Mouse (Mus musculus) liver, embryonic 14.5 days (tissue): Measurements from ENCODE around the gene Mrpl20. TPM values are rescaled to one million over a fixed set of nuclear protein-coding genes. Genes with fewer than 3 reads are reported as not detected.

Experiments
- ATAC-seq: fragments of 200-750 bp; cut with Nextera tagmentation; 2 replicates; pipeline ENCODE4 v1.8.0; 2017; ENCODE audit warnings: moderate number of reproducible peaks, mild to moderate bottlenecking, moderate library complexity; ENCODE audit not compliant: insufficient read depth
- DNase-seq, 3 experiments: peaks; one replicate each; pipeline ENCODE4 v3.0.0-alpha.2; 2012 to 2013; ENCODE audit warnings: low read depth in 3 of 3, low spot score in 3 of 3
- H3K27ac ChIP-seq: fragments of 300-500 bp; sonication (generic); 2 replicates; pipeline ENCODE4 v1.5.1; 2014; ENCODE audit warnings: moderate library complexity, mild to moderate bottlenecking, control low read depth, inconsistent platforms
- H3K27me3 ChIP-seq: fragments of 300-500 bp; sonication (generic); 2 replicates; pipeline ENCODE4 v1.6.1; 2014; ENCODE audit warnings: mild to moderate bottlenecking, low read length, moderate library complexity; ENCODE audit not compliant: control insufficient read depth, insufficient read depth
- H3K36me3 ChIP-seq: fragments of 300-500 bp; sonication (generic); replicated peaks from 2 replicates; pipeline ENCODE4 v1.6.1; 2014; ENCODE audit warnings: low read depth; ENCODE audit not compliant: control insufficient read depth, insufficient read depth
- H3K4me1 ChIP-seq, 2 experiments: fragments of 200-500 bp in 1 of 2; fragments of 300-500 bp in 1 of 2; sonication (generic) in 1 of 2; replicated peaks; 2 replicates each; pipeline ENCODE4 v1.6.1; 2012 to 2014; ENCODE audit warnings: antibody characterized with exemption in 1 of 2, inconsistent platforms in 1 of 2, low read length in 1 of 2; ENCODE audit not compliant: control insufficient read depth in 2 of 2, insufficient read depth in 2 of 2
- H3K4me2 ChIP-seq: fragments of 300-500 bp; sonication (generic); 2 replicates; pipeline ENCODE4 v1.6.1; 2014; ENCODE audit warnings: low read depth, mild to moderate bottlenecking, control low read depth, moderate library complexity
- H3K4me3 ChIP-seq, 2 experiments: fragments of 200-500 bp in 1 of 2; fragments of 300-500 bp in 1 of 2; sonication (generic) in 1 of 2; 2 replicates each; pipeline ENCODE4 v1.5.1; 2012 to 2014; ENCODE audit warnings: low read depth in 2 of 2, low read length in 2 of 2, mild to moderate bottlenecking in 2 of 2, control low read depth in 1 of 2, inconsistent platforms in 1 of 2, moderate library complexity in 1 of 2; ENCODE audit not compliant: insufficient read depth in 1 of 2
- H3K9ac ChIP-seq: fragments of 300-500 bp; sonication (generic); replicated peaks from 2 replicates; pipeline ENCODE4 v1.6.1; 2014; ENCODE audit warnings: mild to moderate bottlenecking, control low read depth, moderate library complexity
- H3K9me3 ChIP-seq: fragments of 300-500 bp; sonication (generic); 2 replicates; pipeline ENCODE4 v1.6.1; 2016; ENCODE audit warnings: low read length, mixed read lengths; ENCODE audit not compliant: control insufficient read depth
- CTCF ChIP-seq: IDR thresholded peaks from 2 replicates; pipeline ENCODE4 v1.5.1; 2016; ENCODE audit warnings: antibody characterized with exemption, low read depth, control low read depth
- EP300 ChIP-seq: IDR thresholded peaks from 2 replicates; pipeline ENCODE4 v1.6.1; 2016; ENCODE audit warnings: antibody characterized with exemption, low read depth
- WGBS: fragments of 180-500 bp; shearing (Covaris S2); extraction: QIAGEN DNeasy Blood & Tissue Kit; methylation state at CpG from one replicate; pipeline ENCODE4 v1.1.7; 2014; ENCODE audit not compliant: insufficient replicate concordance; 5-methylcytosine and 5-hydroxymethylcytosine counted together
- microRNA-seq: library from miRNA; unstranded; fragments of <30 nt; microRNA quantifications from one replicate; pipeline ENCODE4, GENCODE M21; 2016
- polyA plus RNA-seq, 2 experiments: library from polyadenylated mRNA; depleted of rRNA in 1 of 2; stranded (reverse) in 1 of 2; unstranded in 1 of 2; fragments of >200 nt; fragmentation: Nextera tagmentation in 1 of 2; extraction: Ambion mirVana in 1 of 2; gene quantifications; 2 replicates each; pipeline versions ENCODE4 v1.2.1 to v1.2.3; 2012 to 2014

The Mrpl20 gene
- polyA plus RNA-seq, 2 experiments = 62.8 to 200 TPM

GRCm38 (mm10) chr4:155853421-155853820, 50.7 kb downstream of the Mrpl20 start:
- H3K9me3 ChIP-seq = no peaks in the 10 kb centered on the region
- DNase-seq = no peak
- TF ChIP-seq EP300 (no peak), CTCF (no peak)
- no peak for ATAC-seq
- H3K4me1 ChIP-seq = peaks cover 5 to 11% of the 10 kb centered on the region in 2 experiments; a peak in 2 of 4 replicates
- H3K27ac ChIP-seq = no peak overlapping the region
- H3K4me2 ChIP-seq = no peak overlapping the region
- WGBS = 81% methylated on average over 9 of the region's 9 CpGs
- H3K9ac ChIP-seq = no peak overlapping the region
- no peaks in the 10 kb centered on the region for H3K27me3 ChIP-seq
- H3K4me3 ChIP-seq = no peak overlapping the region
- H3K36me3 ChIP-seq = peaks cover 6% of the 10 kb centered on the region

GRCm38 (mm10) chr4:155854991-155855390, 52.3 kb downstream of the Mrpl20 start:
- Histone ChIP-seq H3K4me1 (0 out of 4 replicates have a peak, but pooled peaks cover 0 to 3% of the 10 kb centered on the region in 2 experiments), H3K9ac (no peak overlapping the region), H3K4me3 (no peak overlapping the region), H3K27ac (no peak overlapping the region), H3K4me2 (no peak overlapping the region), H3K36me3 (peaks cover 6% of the 10 kb centered on the region), H3K27me3 (no peaks in the 10 kb centered on the region), H3K9me3 (no peaks in the 10 kb centered on the region)
- no peak for DNase-seq
- WGBS = 90% methylated on average over 12 of the region's 12 CpGs
- no peak for ATAC-seq
- TF ChIP-seq EP300 (no peak), CTCF (no peak)

- no peak for ATAC-seq
- H3K27ac ChIP-seq = no peak overlapping the region
- no peak overlapping the region for H3K4me2 ChIP-seq
- WGBS = 75% methylated on average over 12 of the region's 12 CpGs
- TF ChIP-seq EP300 = no peak
- no peak for TF ChIP-seq CTCF
- H3K9ac ChIP-seq = no peak overlapping the region
- no peaks in the 10 kb centered on the region for H3K9me3 ChIP-seq
- H3K4me3 ChIP-seq = no peak overlapping the region
- H3K27me3 ChIP-seq = no peaks in the 10 kb centered on the region
- no peak for DNase-seq
- H3K4me1 ChIP-seq = 0 out of 4 replicates have a peak, but pooled peaks cover 0 to 3% of the 10 kb centered on the region in 2 experiments
- H3K36me3 ChIP-seq = peaks cover 6% of the 10 kb centered on the region
Observed at GRCm38 (mm10) chr4:155856071-155856470, 53.4 kb downstream of the Mrpl20 start.

GRCm38 (mm10) chr4:155856881-155857280, 54.2 kb downstream of the Mrpl20 start:
- Histone ChIP-seq H3K4me2 (0 out of 2 replicates have a peak overlapping the region, but pooled peaks have one; percentile 1), H3K27me3 (no peaks in the 10 kb centered on the region), H3K36me3 (peaks cover 6% of the 10 kb centered on the region), H3K9me3 (no peaks in the 10 kb centered on the region), H3K27ac (no peak overlapping the region), H3K4me1 (0 out of 4 replicates have a peak, but pooled peaks cover 0 to 3% of the 10 kb centered on the region in 2 experiments), H3K9ac (no peak overlapping the region), H3K4me3 (no peak overlapping the region)
- WGBS = 40% methylated on average over 3 of the region's 3 CpGs
- TF ChIP-seq EP300 (no peak), CTCF (no peak)
- ATAC-seq (peak; percentile 39; the same call in 1 of the 2 replicates), DNase-seq (no peak)

- peaks cover 6% of the 10 kb centered on the region for H3K36me3 ChIP-seq
- H3K4me2 ChIP-seq = no peak overlapping the region
- WGBS = 39% methylated on average over 13 of the region's 13 CpGs
- no peak overlapping the region for H3K27ac ChIP-seq
- no peaks in the 10 kb centered on the region for H3K27me3 ChIP-seq
- TF ChIP-seq CTCF = no peak
- no peak for TF ChIP-seq EP300
- no peak overlapping the region for H3K9ac ChIP-seq
- H3K4me1 ChIP-seq = 0 out of 4 replicates have a peak, but pooled peaks cover 0 to 3% of the 10 kb centered on the region in 2 experiments
- DNase-seq (peak in 1 of 3 experiments; percentile 43), ATAC-seq (no peak)
- no peak overlapping the region for H3K4me3 ChIP-seq
- no peaks in the 10 kb centered on the region for H3K9me3 ChIP-seq
Observed at GRCm38 (mm10) chr4:155859318-155859717, 56.6 kb downstream of the Mrpl20 start.

Small RNA genes lying within 50 kb of the gene (microRNA-seq; reads per million reads assigned to microRNA genes)
- not detected for gene Gm27743

Other genes starting within 250 kb of the Mrpl20 start
- 32.0 and 32.2 TPM in 2 replicates for gene Nadk, start 240.5 kb upstream of the Mrpl20 start, polyA plus RNA-seq (2012; rRNA removed)
- 40.2 and 48.4 TPM in 2 replicates for gene Nadk, start 240.5 kb upstream of the Mrpl20 start, polyA plus RNA-seq (2014; fragmentation: Nextera tagmentation; extraction: Ambion mirVana)
- gene Slc35e2, start 201.5 kb upstream of the Mrpl20 start, polyA plus RNA-seq (2012; rRNA removed) = 4.1 and 4.2 TPM in 2 replicates
- gene Slc35e2, start 201.5 kb upstream of the Mrpl20 start, polyA plus RNA-seq (2014; fragmentation: Nextera tagmentation; extraction: Ambion mirVana) = 6.7 and 7.9 TPM in 2 replicates
- 12.6 and 21.4 TPM in 2 replicates for gene Cdk11b, start 178.0 kb upstream of the Mrpl20 start, polyA plus RNA-seq (2012; rRNA removed)
- gene Cdk11b, start 178.0 kb upstream of the Mrpl20 start, polyA plus RNA-seq (2014; fragmentation: Nextera tagmentation; extraction: Ambion mirVana) = 16.3 and 19.4 TPM in 2 replicates
- gene Gm10563, start 157.5 kb upstream of the Mrpl20 start, polyA plus RNA-seq (2012; rRNA removed) = not detected in 2 replicates
- not detected in 2 replicates for gene Gm10563, start 157.5 kb upstream of the Mrpl20 start, polyA plus RNA-seq (2014; fragmentation: Nextera tagmentation; extraction: Ambion mirVana)
- gene Mmp23, start 149.5 kb upstream of the Mrpl20 start, polyA plus RNA-seq (2012; rRNA removed) = 3.4 and 5.4 TPM in 2 replicates
- gene Mmp23, start 149.5 kb upstream of the Mrpl20 start, polyA plus RNA-seq (2014; fragmentation: Nextera tagmentation; extraction: Ambion mirVana) = 2.8 TPM in 2 replicates
- gene Mib2, start 133.7 kb upstream of the Mrpl20 start, polyA plus RNA-seq (2012; rRNA removed) = 4.8 and 4.9 TPM in 2 replicates
- gene Mib2, start 133.7 kb upstream of the Mrpl20 start, polyA plus RNA-seq (2014; fragmentation: Nextera tagmentation; extraction: Ambion mirVana) = 1.8 and 1.9 TPM in 2 replicates
- 0.58 and 0.87 TPM in 2 replicates for gene Fndc10, start 108.5 kb upstream of the Mrpl20 start, polyA plus RNA-seq (2012; rRNA removed)
- gene Fndc10, start 108.5 kb upstream of the Mrpl20 start, polyA plus RNA-seq (2014; fragmentation: Nextera tagmentation; extraction: Ambion mirVana) = 0.10 and 0.15 TPM in 2 replicates
- 38.6 and 39.5 TPM in 2 replicates for gene Ssu72, start 98.1 kb upstream of the Mrpl20 start, polyA plus RNA-seq (2012; rRNA removed)
- gene Ssu72, start 98.1 kb upstream of the Mrpl20 start, polyA plus RNA-seq (2014; fragmentation: Nextera tagmentation; extraction: Ambion mirVana) = 53.9 and 56.9 TPM in 2 replicates
- 0.06 and 0.17 TPM in 2 replicates for gene Tmem240, start 68.1 kb upstream of the Mrpl20 start, polyA plus RNA-seq (2012; rRNA removed)
- 0.06 TPM in 1 of 2 replicates, not detected in the other for gene Tmem240, start 68.1 kb upstream of the Mrpl20 start, polyA plus RNA-seq (2014; fragmentation: Nextera tagmentation; extraction: Ambion mirVana)
- gene Atad3a, start 41.8 kb upstream of the Mrpl20 start, polyA plus RNA-seq (2012; rRNA removed) = 28.7 and 41.8 TPM in 2 replicates
- 31.2 and 38.7 TPM in 2 replicates for gene Atad3a, start 41.8 kb upstream of the Mrpl20 start, polyA plus RNA-seq (2014; fragmentation: Nextera tagmentation; extraction: Ambion mirVana)
- gene Vwa1, start 28.2 kb upstream of the Mrpl20 start, polyA plus RNA-seq (2012; rRNA removed) = 0.13 and 0.15 TPM in 2 replicates
- gene Vwa1, start 28.2 kb upstream of the Mrpl20 start, polyA plus RNA-seq (2014; fragmentation: Nextera tagmentation; extraction: Ambion mirVana) = 0.14 and 0.19 TPM in 2 replicates
- 0.28 and 0.32 TPM in 2 replicates for gene Tmem88b, start 17.0 kb upstream of the Mrpl20 start, polyA plus RNA-seq (2012; rRNA removed)
- 0.04 and 0.11 TPM in 2 replicates for gene Tmem88b, start 17.0 kb upstream of the Mrpl20 start, polyA plus RNA-seq (2014; fragmentation: Nextera tagmentation; extraction: Ambion mirVana)
- gene Ankrd65, start 12.4 kb upstream of the Mrpl20 start, polyA plus RNA-seq (2012; rRNA removed) = 0.02 and 0.03 TPM in 2 replicates
- not detected in 2 replicates for gene Ankrd65, start 12.4 kb upstream of the Mrpl20 start, polyA plus RNA-seq (2014; fragmentation: Nextera tagmentation; extraction: Ambion mirVana)
- gene Ccnl2, start 9.6 kb downstream of the Mrpl20 start, polyA plus RNA-seq (2012; rRNA removed) = 43.3 and 65.8 TPM in 2 replicates
- 51.2 and 57.2 TPM in 2 replicates for gene Ccnl2, start 9.6 kb downstream of the Mrpl20 start, polyA plus RNA-seq (2014; fragmentation: Nextera tagmentation; extraction: Ambion mirVana)
- gene Aurkaip1, start 28.4 kb downstream of the Mrpl20 start, polyA plus RNA-seq (2012; rRNA removed) = 67.4 and 77.0 TPM in 2 replicates
- 117 and 120 TPM in 2 replicates for gene Aurkaip1, start 28.4 kb downstream of the Mrpl20 start, polyA plus RNA-seq (2014; fragmentation: Nextera tagmentation; extraction: Ambion mirVana)
- gene Mxra8, start 36.8 kb downstream of the Mrpl20 start, polyA plus RNA-seq (2012; rRNA removed) = 5.4 and 6.2 TPM in 2 replicates
- gene Mxra8, start 36.8 kb downstream of the Mrpl20 start, polyA plus RNA-seq (2014; fragmentation: Nextera tagmentation; extraction: Ambion mirVana) = 3.9 and 4.9 TPM in 2 replicates
- gene Dvl1, start 44.5 kb downstream of the Mrpl20 start, polyA plus RNA-seq (2012; rRNA removed) = 20.9 and 24.5 TPM in 2 replicates
- 2.8 and 3.9 TPM in 2 replicates for gene Dvl1, start 44.5 kb downstream of the Mrpl20 start, polyA plus RNA-seq (2014; fragmentation: Nextera tagmentation; extraction: Ambion mirVana)
- 0.08 and 0.09 TPM in 2 replicates for gene Tas1r3, start 60.5 kb downstream of the Mrpl20 start, polyA plus RNA-seq (2012; rRNA removed)
- 0.04 and 0.06 TPM in 2 replicates for gene Tas1r3, start 60.5 kb downstream of the Mrpl20 start, polyA plus RNA-seq (2014; fragmentation: Nextera tagmentation; extraction: Ambion mirVana)
- 5.6 and 6.6 TPM in 2 replicates for gene Cptp, start 66.6 kb downstream of the Mrpl20 start, polyA plus RNA-seq (2012; rRNA removed)
- 7.6 and 9.4 TPM in 2 replicates for gene Cptp, start 66.6 kb downstream of the Mrpl20 start, polyA plus RNA-seq (2014; fragmentation: Nextera tagmentation; extraction: Ambion mirVana)
- gene Ints11, start 66.7 kb downstream of the Mrpl20 start, polyA plus RNA-seq (2012; rRNA removed) = 16.7 and 22.1 TPM in 2 replicates
- 34.0 and 34.6 TPM in 2 replicates for gene Ints11, start 66.7 kb downstream of the Mrpl20 start, polyA plus RNA-seq (2014; fragmentation: Nextera tagmentation; extraction: Ambion mirVana)
- gene Pusl1, start 88.9 kb downstream of the Mrpl20 start, polyA plus RNA-seq (2012; rRNA removed) = 16.8 and 19.4 TPM in 2 replicates
- 12.9 and 14.9 TPM in 2 replicates for gene Pusl1, start 88.9 kb downstream of the Mrpl20 start, polyA plus RNA-seq (2014; fragmentation: Nextera tagmentation; extraction: Ambion mirVana)
- gene Acap3, start 88.9 kb downstream of the Mrpl20 start, polyA plus RNA-seq (2012; rRNA removed) = 9.4 and 9.6 TPM in 2 replicates
- 4.7 and 5.5 TPM in 2 replicates for gene Acap3, start 88.9 kb downstream of the Mrpl20 start, polyA plus RNA-seq (2014; fragmentation: Nextera tagmentation; extraction: Ambion mirVana)
- gene Ube2j2, start 141.0 kb downstream of the Mrpl20 start, polyA plus RNA-seq (2012; rRNA removed) = 19.9 and 36.9 TPM in 2 replicates
- 61.5 and 62.3 TPM in 2 replicates for gene Ube2j2, start 141.0 kb downstream of the Mrpl20 start, polyA plus RNA-seq (2014; fragmentation: Nextera tagmentation; extraction: Ambion mirVana)
- gene C1qtnf12, start 159.4 kb downstream of the Mrpl20 start, polyA plus RNA-seq (2012; rRNA removed) = 37.4 and 43.2 TPM in 2 replicates
- gene C1qtnf12, start 159.4 kb downstream of the Mrpl20 start, polyA plus RNA-seq (2014; fragmentation: Nextera tagmentation; extraction: Ambion mirVana) = 85.1 and 96.2 TPM in 2 replicates
- 2.8 and 2.9 TPM in 2 replicates for gene B3galt6, start 189.8 kb downstream of the Mrpl20 start, polyA plus RNA-seq (2012; rRNA removed)
- 3.7 TPM in 2 replicates for gene B3galt6, start 189.8 kb downstream of the Mrpl20 start, polyA plus RNA-seq (2014; fragmentation: Nextera tagmentation; extraction: Ambion mirVana)
- 20.1 and 26.8 TPM in 2 replicates for gene Sdf4, start 190.0 kb downstream of the Mrpl20 start, polyA plus RNA-seq (2012; rRNA removed)
- 72.1 and 79.4 TPM in 2 replicates for gene Sdf4, start 190.0 kb downstream of the Mrpl20 start, polyA plus RNA-seq (2014; fragmentation: Nextera tagmentation; extraction: Ambion mirVana)
- 1.0 and 1.8 TPM in 2 replicates for gene Tnfrsf4, start 211.0 kb downstream of the Mrpl20 start, polyA plus RNA-seq (2012; rRNA removed)
- 0.13 TPM in 2 replicates for gene Tnfrsf4, start 211.0 kb downstream of the Mrpl20 start, polyA plus RNA-seq (2014; fragmentation: Nextera tagmentation; extraction: Ambion mirVana)
- gene Tnfrsf18, start 223.3 kb downstream of the Mrpl20 start, polyA plus RNA-seq (2012; rRNA removed) = 0.39 and 0.92 TPM in 2 replicates
- 0.39 and 0.53 TPM in 2 replicates for gene Tnfrsf18, start 223.3 kb downstream of the Mrpl20 start, polyA plus RNA-seq (2014; fragmentation: Nextera tagmentation; extraction: Ambion mirVana)